Mouse (Mus musculus) ES-Bruce4 (cell line): ENCODE results near the gene Pitpnc1.

ENCODE experiments used
- EP300 ChIP-seq: IDR thresholded peaks from 2 replicates; pipeline ENCODE4 v1.6.1; 2011; ENCODE audit warnings: low read depth, low read length; ENCODE audit not compliant: insufficient read depth
- POLR2A ChIP-seq: IDR thresholded peaks from one replicate; pipeline ENCODE4 v1.8.1; 2011; ENCODE audit warnings: low read length; ENCODE audit not compliant: insufficient read depth

DNA sequence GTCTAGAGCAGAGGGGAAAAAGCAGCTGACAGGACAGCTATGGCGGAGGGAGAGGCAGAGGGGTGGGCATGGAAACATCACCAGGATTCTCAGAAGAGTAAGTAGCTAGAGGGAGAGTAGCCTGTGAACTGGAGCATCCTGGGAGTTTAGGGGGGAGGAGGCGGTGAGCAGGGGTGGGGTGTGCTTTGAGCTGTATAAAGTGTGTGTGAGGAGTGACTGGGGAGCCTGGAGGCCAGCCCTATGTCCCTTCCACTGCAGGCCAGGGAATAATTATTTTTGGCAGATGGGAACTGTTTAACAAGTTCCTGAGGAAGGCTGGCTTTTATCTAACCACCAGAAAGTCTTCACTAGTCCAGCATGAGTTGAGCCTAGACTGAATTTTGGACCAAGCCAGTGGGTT lies 275.2 kb downstream of the Pitpnc1 start:
- TF ChIP-seq POLR2A (no peak), EP300 (no peak)
